Mouse (Mus musculus) hindbrain, embryonic 11.5 days (tissue): ENCODE results near the gene Srgap2. TPM values are rescaled to one million over a fixed set of nuclear protein-coding genes. Genes with fewer than 3 reads are reported as not detected.

ENCODE experiments used
- ATAC-seq: fragments of 200-750 bp; cut with Nextera tagmentation; 2 replicates; pipeline ENCODE4 v1.8.0; 2017; ENCODE audit warnings: mild to moderate bottlenecking, moderate TSS enrichment, moderate library complexity; ENCODE audit not compliant: low FRiP score
- DNase-seq: peaks from one replicate; pipeline ENCODE4 v3.0.0-alpha.2; 2015; ENCODE audit warnings: low spot score
- H3K27ac ChIP-seq: fragments of 300-500 bp; sonication (generic); 2 replicates; pipeline ENCODE4 v1.5.1; 2014; ENCODE audit warnings: mild to moderate bottlenecking, low read depth, low read length
- H3K27me3 ChIP-seq: fragments of 300-500 bp; sonication (generic); 2 replicates; pipeline ENCODE4 v1.6.1; 2014; ENCODE audit warnings: mild to moderate bottlenecking, low read length, moderate library complexity, mixed read lengths; ENCODE audit not compliant: control insufficient read depth, insufficient read depth
- H3K36me3 ChIP-seq: fragments of 300-500 bp; sonication (generic); 2 replicates; pipeline ENCODE4 v1.6.1; 2014; ENCODE audit warnings: mild to moderate bottlenecking, low read length, moderate library complexity, mixed read lengths; ENCODE audit not compliant: control insufficient read depth, insufficient read depth
- H3K4me1 ChIP-seq: fragments of 300-500 bp; sonication (generic); replicated peaks from 2 replicates; pipeline ENCODE4 v1.6.1; 2014; ENCODE audit warnings: low read length, mixed read lengths; ENCODE audit not compliant: control insufficient read depth, insufficient read depth
- H3K4me2 ChIP-seq: fragments of 300-500 bp; sonication (generic); replicated peaks from 2 replicates; pipeline ENCODE4 v1.6.1; 2014; ENCODE audit warnings: mild to moderate bottlenecking, low read depth, low read length
- H3K4me3 ChIP-seq: fragments of 300-500 bp; sonication (generic); 2 replicates; pipeline ENCODE4 v1.5.1; 2014; ENCODE audit warnings: low read depth, low read length
- H3K9ac ChIP-seq: fragments of 300-500 bp; sonication (generic); 2 replicates; pipeline ENCODE4 v1.6.1; 2014; ENCODE audit warnings: low read depth, low read length
- H3K9me3 ChIP-seq: fragments of 300-500 bp; sonication (generic); 2 replicates; pipeline ENCODE4 v1.6.1; 2016; ENCODE audit warnings: low read length; ENCODE audit not compliant: control insufficient read depth
- WGBS: fragments of 180-500 bp; shearing (Covaris S2); extraction: QIAGEN DNeasy Blood & Tissue Kit; methylation state at CpG from one replicate; pipeline ENCODE4 v1.1.7; 2014; 5-methylcytosine and 5-hydroxymethylcytosine counted together
- polyA plus RNA-seq: library from polyadenylated mRNA; unstranded; fragments of >200 nt; fragmentation: Nextera tagmentation; extraction: Ambion mirVana; gene quantifications from 2 replicates; pipeline ENCODE4 v1.2.1, GENCODE M21; 2014

Srgap2 gene
- polyA plus RNA-seq, 1 experiment from 2014 or later, result 24.8 TPM

DNA sequence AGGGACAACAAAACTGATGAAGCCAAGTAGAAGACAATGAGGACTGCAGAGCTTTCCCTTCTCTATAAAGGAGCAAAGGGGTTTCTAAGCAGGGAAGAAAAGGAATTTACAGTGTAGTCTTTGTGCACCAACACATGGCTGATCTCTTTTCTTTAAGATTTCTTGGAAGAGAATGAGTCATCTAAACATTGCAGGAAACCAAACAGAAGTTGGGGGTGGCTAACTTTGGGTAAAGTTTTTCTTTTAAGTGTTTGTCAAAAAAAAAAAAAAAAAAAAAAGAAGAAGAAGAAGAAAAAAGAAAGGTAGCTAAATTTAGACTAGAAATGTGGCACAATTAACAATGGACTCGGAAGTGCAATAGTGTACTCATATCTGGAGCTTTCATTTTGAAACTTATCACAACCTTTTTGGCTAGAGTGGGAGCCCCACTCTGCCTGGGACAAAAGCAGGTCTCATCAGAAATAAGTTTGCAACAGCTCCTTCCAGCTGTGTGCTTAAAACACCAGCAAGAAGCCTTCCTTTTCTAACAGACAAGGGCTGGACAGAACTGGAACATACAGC lies 148.2 kb downstream of the Srgap2 start:
- H3K9me3 ChIP-seq, result no peaks in the 10 kb centered on the region
- 73% methylated on average over 1 of the region's 1 CpGs for WGBS
- no peak overlapping the region for H3K4me2 ChIP-seq
- no peak overlapping the region for H3K9ac ChIP-seq
- DNase-seq, result no peak
- no peak overlapping the region for H3K4me3 ChIP-seq
- no peaks in the 10 kb centered on the region for H3K36me3 ChIP-seq
- no peak overlapping the region for H3K27ac ChIP-seq
- no peak for ATAC-seq
- H3K27me3 ChIP-seq, result no peaks in the 10 kb centered on the region
- H3K4me1 ChIP-seq, result no peaks in the 10 kb centered on the region

DNA sequence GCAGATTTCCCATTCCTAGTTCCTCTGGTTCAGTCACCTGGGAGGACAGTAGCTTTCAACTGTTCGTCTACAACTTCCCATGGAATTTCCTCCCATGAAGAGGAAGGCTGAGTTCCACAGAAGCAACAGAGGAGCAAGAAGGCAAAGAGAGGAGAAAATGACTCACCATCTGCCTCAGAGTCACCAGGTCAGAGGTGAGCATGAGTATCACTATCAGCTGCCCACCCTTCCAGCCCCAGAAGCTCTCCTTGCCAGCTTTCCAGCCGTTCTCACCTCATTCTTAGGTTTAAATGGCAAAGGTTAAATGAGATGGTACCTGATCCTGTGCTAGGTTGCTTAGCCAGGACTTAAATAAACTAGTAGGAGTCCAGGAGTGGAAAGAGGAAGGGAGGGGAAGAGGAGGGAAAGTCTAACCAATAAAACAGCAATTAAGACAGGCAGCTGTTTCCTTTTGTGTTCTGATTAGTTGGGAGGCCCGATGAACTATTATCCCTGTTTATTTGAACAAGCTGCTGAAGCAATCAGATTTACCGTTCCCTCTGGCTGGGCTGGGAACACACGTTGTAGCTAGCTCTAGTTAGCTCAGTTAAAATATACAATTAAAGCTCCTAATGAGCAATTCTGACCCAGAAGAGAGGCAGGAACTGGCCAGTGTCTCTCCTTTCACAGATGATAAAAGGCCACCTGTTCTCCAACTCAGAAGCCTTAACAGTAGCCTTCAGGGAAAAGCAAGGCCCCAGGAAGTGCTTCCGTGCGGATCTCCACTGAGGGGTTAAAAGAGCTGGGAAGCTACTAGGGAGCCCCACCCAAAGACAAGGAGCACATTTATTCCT lies 148.9 kb downstream of the Srgap2 start:
- no peak overlapping the region for H3K4me2 ChIP-seq
- H3K4me3 ChIP-seq, result no peak overlapping the region
- DNase-seq, result no peak
- no peaks in the 10 kb centered on the region for H3K9me3 ChIP-seq
- no peak for ATAC-seq
- H3K27ac ChIP-seq, result no peak overlapping the region
- no peaks in the 10 kb centered on the region for H3K36me3 ChIP-seq
- 68% methylated on average over 7 of the region's 7 CpGs for WGBS
- H3K4me1 ChIP-seq, result no peaks in the 10 kb centered on the region
- H3K9ac ChIP-seq, result no peak overlapping the region
- no peaks in the 10 kb centered on the region for H3K27me3 ChIP-seq

GRCm38 (mm10) chr1:131365832-131366231 lies 161.3 kb downstream of the Srgap2 start:
- H3K4me3 ChIP-seq, result no peak overlapping the region
- 58% methylated on average over 1 of the region's 1 CpGs for WGBS
- no peak for ATAC-seq

GRCm38 (mm10) chr1:131364432-131364831 lies 162.7 kb downstream of the Srgap2 start:
- Histone ChIP-seq H3K27me3 (no peaks in the 10 kb centered on the region), H3K27ac (no peak overlapping the region), H3K9me3 (no peaks in the 10 kb centered on the region), H3K4me3 (no peak overlapping the region), H3K36me3 (no peaks in the 10 kb centered on the region), H3K4me1 (no peaks in the 10 kb centered on the region), H3K9ac (no peak overlapping the region), H3K4me2 (no peak overlapping the region)
- ATAC-seq (no peak), DNase-seq (no peak)
- 96% methylated on average over 3 of the region's 3 CpGs for WGBS

More at GRCm38 (mm10) chr1:131365832-131366231, 161.3 kb downstream of the Srgap2 start:
- Histone ChIP-seq H3K36me3 (no peaks in the 10 kb centered on the region), H3K9me3 (no peaks in the 10 kb centered on the region), H3K27me3 (no peaks in the 10 kb centered on the region), H3K9ac (no peak overlapping the region), H3K4me1 (no peaks in the 10 kb centered on the region), H3K4me2 (no peak overlapping the region), H3K27ac (no peak overlapping the region)
- no peak for DNase-seq

DNA sequence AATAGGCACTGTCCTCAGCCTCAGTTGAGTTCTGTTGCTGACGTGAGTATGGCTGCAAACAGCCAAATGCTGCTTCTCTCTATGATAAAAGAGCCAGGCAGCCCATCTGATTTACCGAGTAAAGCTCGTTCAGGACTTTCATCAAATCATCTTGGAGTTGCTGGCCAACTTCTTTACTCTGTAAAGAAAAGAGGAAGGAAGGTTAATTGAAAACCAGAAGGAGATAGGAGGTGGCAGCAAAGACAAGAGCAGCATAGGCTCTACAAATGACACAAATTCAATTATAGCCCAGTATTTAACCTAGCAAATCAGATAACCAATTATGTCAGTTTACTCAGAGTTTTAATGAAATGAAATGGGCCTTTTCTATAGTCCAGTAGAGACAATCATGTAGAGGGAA lies 163.3 kb downstream of the Srgap2 start:
- DNase-seq (no peak), ATAC-seq (no peak)
- Histone ChIP-seq H3K4me2 (no peak overlapping the region), H3K9ac (no peak overlapping the region), H3K27me3 (no peaks in the 10 kb centered on the region), H3K36me3 (no peaks in the 10 kb centered on the region), H3K4me3 (no peak overlapping the region), H3K27ac (no peak overlapping the region), H3K4me1 (no peaks in the 10 kb centered on the region), H3K9me3 (no peaks in the 10 kb centered on the region)
- WGBS, result 90% methylated on average over 3 of the region's 3 CpGs

GRCm38 (mm10) chr1:131362089-131362488 lies 165.1 kb downstream of the Srgap2 start:
- Histone ChIP-seq H3K27me3 (no peaks in the 10 kb centered on the region), H3K4me2 (no peak overlapping the region), H3K36me3 (no peaks in the 10 kb centered on the region), H3K9ac (no peak overlapping the region), H3K4me1 (no peaks in the 10 kb centered on the region), H3K27ac (no peak overlapping the region), H3K4me3 (no peak overlapping the region), H3K9me3 (no peaks in the 10 kb centered on the region)
- DNase-seq, result no peak
- ATAC-seq, result no peak
- WGBS, result 95% methylated on average over 2 of the region's 2 CpGs

DNA sequence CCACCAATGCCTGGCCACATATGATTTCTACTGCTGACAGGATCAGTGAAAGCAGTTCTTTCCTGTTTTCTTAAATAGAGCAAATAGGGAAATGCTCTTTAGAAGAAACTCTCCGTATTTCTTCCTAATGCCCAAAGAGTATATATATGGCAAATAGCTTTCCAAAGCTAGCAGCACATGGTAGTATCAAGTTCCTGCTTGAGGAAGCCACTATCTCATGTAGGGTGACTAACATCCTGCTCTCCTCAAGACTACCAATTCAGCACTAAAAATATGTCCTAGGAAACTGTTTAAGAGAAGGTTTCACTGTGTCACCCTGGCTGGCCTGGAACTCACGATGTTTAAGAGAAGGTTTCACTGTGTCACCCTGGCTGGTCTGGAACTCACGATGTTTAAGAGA lies 166.4 kb downstream of the Srgap2 start:
- 91% methylated on average over 3 of the region's 3 CpGs for WGBS
- no peak overlapping the region for H3K4me3 ChIP-seq
- H3K4me1 ChIP-seq, result no peaks in the 10 kb centered on the region
- H3K4me2 ChIP-seq, result no peak overlapping the region
- ATAC-seq (no peak), DNase-seq (no peak)
- no peak overlapping the region for H3K9ac ChIP-seq
- no peaks in the 10 kb centered on the region for H3K27me3 ChIP-seq
- no peaks in the 10 kb centered on the region for H3K9me3 ChIP-seq
- H3K27ac ChIP-seq, result no peak overlapping the region
- H3K36me3 ChIP-seq, result no peaks in the 10 kb centered on the region

- Histone ChIP-seq H3K9ac (no peak overlapping the region), H3K27ac (no peak overlapping the region), H3K36me3 (no peaks in the 10 kb centered on the region), H3K9me3 (no peaks in the 10 kb centered on the region), H3K4me1 (no peaks in the 10 kb centered on the region), H3K4me2 (no peak overlapping the region), H3K4me3 (no peak overlapping the region), H3K27me3 (no peaks in the 10 kb centered on the region)
- DNase-seq (no peak), ATAC-seq (no peak)
- whole genome bisulfite sequencing, result 95% methylated on average over 1 of the region's 1 CpGs
Observed at GRCm38 (mm10) chr1:131359609-131360008, 167.5 kb downstream of the Srgap2 start.

GRCm38 (mm10) chr1:131357213-131357612 lies 169.9 kb downstream of the Srgap2 start:
- Histone ChIP-seq H3K27me3 (no peaks in the 10 kb centered on the region), H3K4me2 (no peak overlapping the region), H3K27ac (no peak overlapping the region), H3K4me1 (no peaks in the 10 kb centered on the region), H3K9me3 (no peaks in the 10 kb centered on the region), H3K4me3 (no peak overlapping the region), H3K36me3 (no peaks in the 10 kb centered on the region), H3K9ac (no peak overlapping the region)
- 81% methylated on average over 1 of the region's 1 CpGs for WGBS
- DNase-seq (no peak), ATAC-seq (no peak)
